Mouse (Mus musculus): ENCODE results near the gene Cd44.

Gene Cd44

GRCm38 (mm10) chr2:102913833-102914545, 12.5 kb upstream of the Cd44 start:
- DNase-seq (ENCODE audit: low spot score) = no peak

- no peak for DNase-seq (ENCODE audit: low spot score)
These were observed 11.5 kb upstream of the Cd44 start for GRCm38 (mm10) chr2:102912951-102913350.

GRCm38 (mm10) chr2:102912469-102912868, 11.0 kb upstream of the Cd44 start:
- DNase-seq (ENCODE audit: low spot score) = no peak

GRCm38 (mm10) chr2:102909403-102909802, 7.9 kb upstream of the Cd44 start:
- DNase-seq (ENCODE audit: low spot score) = no peak

- no peak for DNase-seq (ENCODE audit: low spot score)
These were observed 4.1 kb upstream of the Cd44 start for GRCm38 (mm10) chr2:102905604-102906003.

DNA sequence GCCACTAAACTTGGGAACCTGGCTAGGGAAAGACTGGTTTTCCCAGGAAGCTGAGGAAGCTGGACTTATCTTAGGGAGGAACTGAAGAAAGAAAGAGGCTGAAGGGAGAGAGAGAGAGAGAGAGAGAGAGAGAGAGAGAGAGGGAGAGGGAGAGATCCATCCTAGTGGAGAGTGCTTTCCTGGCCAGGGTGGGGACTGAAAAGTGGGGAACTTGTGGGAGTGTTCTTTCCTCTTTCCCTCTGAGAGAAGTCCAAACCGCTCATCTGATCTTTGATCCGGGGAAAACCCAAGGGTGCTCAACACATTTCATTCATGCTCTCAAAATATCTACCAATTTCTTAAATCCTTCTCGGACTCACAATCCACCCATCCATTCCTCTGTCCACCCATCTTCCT, 361 bp upstream of the Cd44 start:
- no peak for DNase-seq (ENCODE audit: low spot score)

- no peak for DNase-seq (ENCODE audit: low spot score)
These were observed 1.2 kb downstream of the Cd44 start for GRCm38 (mm10) chr2:102900230-102900721.

DNA sequence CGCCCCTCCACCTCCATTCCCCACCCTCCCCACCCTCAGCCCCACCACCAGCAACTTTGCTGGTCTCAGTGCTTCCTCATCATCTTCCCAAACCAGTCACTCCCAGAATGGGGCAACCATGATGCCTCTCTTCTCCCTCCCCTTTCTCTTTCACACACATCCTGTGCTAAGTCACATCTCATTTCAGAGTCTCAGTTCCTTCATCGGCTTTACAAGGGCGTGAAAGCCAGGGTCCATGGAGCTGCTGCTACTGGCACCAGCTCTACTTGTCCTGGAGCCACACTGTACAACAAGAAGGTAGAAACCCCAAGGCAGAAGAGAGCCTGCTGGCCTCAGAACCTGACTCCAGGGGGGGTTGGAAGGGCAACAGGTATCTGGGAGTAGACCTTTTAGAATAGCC, 2.2 kb downstream of the Cd44 start:
- DNase-seq (ENCODE audit: low spot score) = no peak

DNA sequence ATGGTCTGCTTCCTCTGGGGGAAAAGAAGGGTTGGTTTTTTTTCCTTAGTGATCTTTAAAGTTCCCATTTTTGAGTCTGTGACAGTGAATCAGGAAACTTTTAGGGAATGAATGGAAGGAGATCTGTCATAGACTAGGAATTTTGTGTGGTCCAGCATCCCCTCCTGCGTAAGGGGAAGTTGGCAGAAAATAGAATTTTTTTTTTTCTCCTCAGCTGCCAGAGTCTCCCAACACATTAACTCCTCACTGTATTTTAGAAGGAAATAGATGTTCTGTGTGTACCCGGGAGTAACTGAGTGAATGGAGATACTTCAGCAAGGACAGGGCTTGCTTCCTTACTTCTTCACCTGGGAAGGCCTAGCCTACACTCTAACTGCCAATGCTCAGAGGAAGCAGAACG, 2.9 kb downstream of the Cd44 start:
- DNase-seq (ENCODE audit: low spot score) = no peak

DNA sequence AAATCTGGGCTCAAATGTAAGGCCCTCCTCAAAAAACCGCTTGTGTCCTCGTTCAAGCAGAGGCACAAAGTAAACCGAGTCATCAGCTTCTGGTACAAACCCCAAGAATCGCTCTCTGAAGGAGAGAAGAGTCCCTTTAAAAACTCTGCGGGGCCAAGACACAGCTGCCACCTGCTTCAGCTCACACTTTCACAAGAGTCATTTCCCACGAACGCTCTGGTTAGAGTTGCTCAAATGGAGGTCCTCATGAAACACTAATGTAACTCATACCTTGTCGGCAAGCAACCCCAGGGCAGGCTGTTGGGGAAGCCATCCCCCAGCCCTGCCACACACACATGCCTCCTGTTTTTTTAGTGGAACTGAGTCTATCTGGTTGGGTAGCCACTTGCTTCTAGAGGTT, 5.3 kb downstream of the Cd44 start:
- no peak for DNase-seq (ENCODE audit: low spot score)

DNA sequence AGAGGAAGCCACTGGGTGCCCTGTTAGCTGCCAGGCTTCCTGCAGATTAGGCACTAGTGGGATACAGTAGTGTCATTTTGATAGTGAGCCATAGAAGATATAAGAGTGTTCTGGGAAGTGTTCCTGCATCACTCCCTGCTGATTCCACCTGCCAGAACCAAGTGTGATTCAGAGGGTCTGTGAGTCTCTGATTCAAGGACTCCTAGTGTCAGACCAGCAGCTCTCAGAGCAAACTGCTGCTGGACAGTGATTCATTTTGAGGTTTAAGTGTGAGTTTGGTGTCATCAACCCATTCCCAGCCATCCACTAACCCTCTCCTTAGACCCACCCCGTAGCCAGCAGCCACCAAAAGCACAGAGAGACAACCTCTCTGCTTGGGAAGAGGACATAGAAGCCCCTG, 6.3 kb downstream of the Cd44 start:
- DNase-seq (ENCODE audit: low spot score) = no peak

- DNase-seq (ENCODE audit: low spot score) = no peak
These were observed 6.7 kb downstream of the Cd44 start for GRCm38 (mm10) chr2:102894785-102895184.

DNA sequence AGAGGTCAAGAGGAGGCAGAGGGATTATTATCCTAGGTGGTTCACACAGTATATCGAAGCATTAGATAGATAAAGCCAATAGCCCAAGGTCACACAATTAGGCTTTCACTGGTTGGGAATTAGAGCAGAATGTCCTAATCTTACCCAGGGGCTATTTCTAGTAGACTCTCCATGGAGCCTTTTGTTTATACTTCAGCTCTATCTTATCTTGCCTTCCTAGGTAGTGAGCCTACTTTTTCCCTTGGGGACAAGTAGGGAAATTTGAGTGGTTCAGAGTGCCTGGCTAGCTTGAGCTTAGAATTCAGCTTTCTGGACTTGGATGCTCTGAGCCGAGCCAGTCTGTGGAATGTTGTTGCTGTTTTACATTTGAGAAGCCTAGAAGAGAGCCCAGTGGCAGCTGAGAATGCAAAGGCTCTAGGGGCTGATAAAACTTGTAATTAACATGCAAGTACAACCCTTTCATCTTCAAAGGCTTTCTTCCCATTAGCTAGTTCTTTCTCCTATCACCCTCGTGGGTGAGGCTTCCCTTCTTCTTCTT, 12.7 kb downstream of the Cd44 start:
- DNase-seq (ENCODE audit: low spot score) = no peak

DNA sequence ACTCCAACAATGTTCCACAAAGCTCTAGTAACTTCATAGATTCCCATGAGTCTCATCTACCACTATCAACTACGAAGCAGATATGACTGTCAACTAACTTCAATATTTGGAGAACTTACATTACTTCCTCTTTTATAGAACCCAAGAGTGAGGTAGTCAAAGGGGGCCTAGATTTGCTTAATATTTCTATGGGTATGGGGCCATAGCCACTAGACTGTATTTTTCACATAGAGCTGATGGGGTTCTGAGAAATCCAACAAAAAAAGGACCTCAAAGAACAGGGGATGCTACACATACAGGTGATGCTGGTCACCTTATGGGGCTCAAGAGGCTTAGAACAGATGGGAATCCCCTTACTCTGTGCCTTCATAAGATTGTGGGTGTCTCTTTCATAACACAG, 14.3 kb downstream of the Cd44 start:
- no peak for DNase-seq (ENCODE audit: low spot score)

GRCm38 (mm10) chr2:102886306-102886935, 15.0 kb downstream of the Cd44 start:
- DNase-seq (ENCODE audit: low spot score) = no peak

DNA sequence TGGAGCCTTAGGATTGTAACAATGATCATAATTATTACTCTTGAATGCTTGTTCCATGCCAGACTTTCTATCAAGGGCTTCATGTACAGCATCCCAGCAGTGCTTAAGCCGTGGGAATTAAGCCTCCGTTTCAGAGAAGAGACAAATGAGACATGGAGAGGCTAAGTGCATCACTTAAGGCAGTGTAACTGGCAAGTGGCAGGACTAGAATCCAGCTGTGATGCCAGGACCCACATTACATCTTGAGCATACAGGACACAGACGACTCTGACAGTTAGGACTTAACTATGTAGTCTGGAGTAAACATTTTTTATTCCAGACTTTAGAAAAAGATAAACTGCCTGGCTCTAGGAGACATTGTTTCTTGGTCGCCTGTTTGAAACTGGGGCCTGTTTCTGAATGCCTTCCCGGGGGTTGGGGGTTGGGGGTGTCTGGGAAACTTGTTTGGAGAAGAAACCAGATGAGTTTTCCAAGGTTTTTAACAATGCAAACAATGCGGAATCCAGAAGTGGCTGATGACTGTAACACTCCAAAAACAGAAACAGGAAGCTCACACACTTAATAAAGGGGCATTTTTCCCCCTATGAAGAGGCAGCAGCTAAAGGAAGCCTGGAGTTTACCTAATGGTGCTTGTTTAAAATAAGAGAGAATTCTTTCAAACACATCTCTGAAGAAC, 18.7 kb downstream of the Cd44 start:
- no peak for DNase-seq (ENCODE audit: low spot score)

GRCm38 (mm10) chr2:102882004-102882588, 19.4 kb downstream of the Cd44 start:
- no peak for DNase-seq (ENCODE audit: low spot score)

GRCm38 (mm10) chr2:102878513-102878912, 23.0 kb downstream of the Cd44 start:
- no peak for DNase-seq (ENCODE audit: low spot score)

DNA sequence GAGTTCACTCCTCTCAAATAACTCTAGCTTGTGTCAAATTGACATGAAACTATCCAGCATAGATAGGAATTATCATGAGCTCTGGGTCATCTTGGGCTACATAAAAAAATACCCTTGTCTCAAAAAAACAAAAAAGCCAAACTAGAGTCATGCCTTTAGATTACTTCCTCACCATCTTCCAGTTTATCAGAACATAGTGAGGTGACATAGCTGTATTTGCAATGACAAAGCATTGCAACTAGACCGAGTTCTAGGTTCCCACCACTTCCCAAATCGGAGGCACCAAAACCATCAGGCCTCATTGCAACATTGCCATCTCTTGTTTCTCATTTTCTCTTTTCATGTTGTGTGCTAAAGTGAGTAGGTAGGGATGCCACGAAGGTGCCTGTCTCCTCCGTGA, 24.0 kb downstream of the Cd44 start:
- no peak for DNase-seq (ENCODE audit: low spot score)

GRCm38 (mm10) chr2:102876141-102876540, 25.3 kb downstream of the Cd44 start:
- DNase-seq (ENCODE audit: low spot score) = no peak

DNA sequence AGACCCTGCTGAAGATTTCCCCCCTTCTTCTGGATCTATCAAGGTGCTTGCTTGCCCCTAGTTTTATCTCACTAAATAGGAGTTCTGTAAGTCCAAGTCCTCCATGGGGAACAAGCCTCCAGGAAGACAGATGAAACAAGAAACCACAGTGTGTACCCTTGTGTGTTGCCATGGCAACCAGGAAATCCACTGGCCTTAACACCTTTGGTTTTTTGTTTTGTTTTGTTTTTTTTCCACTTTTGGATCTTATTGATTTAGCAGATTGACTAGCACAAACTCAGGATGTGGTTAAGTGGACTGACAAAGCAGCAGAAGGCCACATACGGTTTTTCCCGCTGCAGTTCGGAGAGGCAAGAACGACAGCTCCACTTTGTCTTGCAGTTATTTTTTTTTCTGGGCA, 27.6 kb downstream of the Cd44 start:
- DNase-seq (ENCODE audit: low spot score) = no peak

GRCm38 (mm10) chr2:102873194-102873593, 28.3 kb downstream of the Cd44 start:
- no peak for DNase-seq (ENCODE audit: low spot score)

GRCm38 (mm10) chr2:102872436-102872835, 29.0 kb downstream of the Cd44 start:
- no peak for DNase-seq (ENCODE audit: low spot score)

Measured in MN1 (cell line).